Mouse (Mus musculus) c-Kit-positive CD71-negative TER-119-negative erythroid progenitor cells, embryonic 14.5 days (primary cell): ENCODE results near the gene Spib.

Experiments
- DNase-seq: peaks from one replicate; pipeline ENCODE4 v3.0.0-alpha.2; 2013; ENCODE audit warnings: low read depth

Gene Spib

GRCm38 (mm10) chr7:44548497-44549087 is 16.7 kb upstream of the Spib start, which contains the start of gene Pold1:
Gene Pold1 (minus strand): TSS chr7:44548849.
- DNase-seq = peak; percentile 100

- DNase-seq = no peak
Measured at GRCm38 (mm10) chr7:44547725-44548124, 15.9 kb upstream of the Spib start.

GRCm38 (mm10) chr7:44547041-44547440 is 15.2 kb upstream of the Spib start:
- no peak for DNase-seq

GRCm38 (mm10) chr7:44546274-44546673 is 14.4 kb upstream of the Spib start:
- DNase-seq = no peak

GRCm38 (mm10) chr7:44543071-44543470 is 11.2 kb upstream of the Spib start:
- DNase-seq = no peak

GRCm38 (mm10) chr7:44542555-44542954 is 10.7 kb upstream of the Spib start:
- no peak for DNase-seq

- DNase-seq = no peak
Measured at GRCm38 (mm10) chr7:44538756-44539624, 7.1 kb upstream of the Spib start.

- no peak for DNase-seq
Measured at GRCm38 (mm10) chr7:44537496-44537895, 5.6 kb upstream of the Spib start.

GRCm38 (mm10) chr7:44537009-44537408 is 5.1 kb upstream of the Spib start:
- DNase-seq = no peak

- DNase-seq = no peak
Measured at GRCm38 (mm10) chr7:44536590-44536968, 4.7 kb upstream of the Spib start.

GRCm38 (mm10) chr7:44535657-44536589 is 4.1 kb upstream of the Spib start:
- DNase-seq = no peak

- no peak for DNase-seq
Measured at GRCm38 (mm10) chr7:44534656-44535441, 3.0 kb upstream of the Spib start.

GRCm38 (mm10) chr7:44534242-44534641 is 2.4 kb upstream of the Spib start:
- DNase-seq = no peak

- DNase-seq = no peak
Measured at GRCm38 (mm10) chr7:44533746-44534045, 1.8 kb upstream of the Spib start.

- no peak for DNase-seq
Measured at GRCm38 (mm10) chr7:44532918-44533745, 1.3 kb upstream of the Spib start.

GRCm38 (mm10) chr7:44531207-44531606 is 664 bp downstream of the Spib start:
- no peak for DNase-seq

- DNase-seq = no peak
Measured at GRCm38 (mm10) chr7:44530507-44530906, 1.4 kb downstream of the Spib start.

GRCm38 (mm10) chr7:44529518-44529917 is 2.4 kb downstream of the Spib start:
- DNase-seq = no peak

- DNase-seq = peak; percentile 76
Measured at GRCm38 (mm10) chr7:44527483-44528398, 4.1 kb downstream of the Spib start.
